Mouse (Mus musculus): ENCODE measurements at regions not wholly inside any gene's neighbourhood (a gene's known extent, or its start where the extent isn't known, plus 50 kb on each side); places are given as distances from the start of the nearest gene placed in this dataset.

DNA sequence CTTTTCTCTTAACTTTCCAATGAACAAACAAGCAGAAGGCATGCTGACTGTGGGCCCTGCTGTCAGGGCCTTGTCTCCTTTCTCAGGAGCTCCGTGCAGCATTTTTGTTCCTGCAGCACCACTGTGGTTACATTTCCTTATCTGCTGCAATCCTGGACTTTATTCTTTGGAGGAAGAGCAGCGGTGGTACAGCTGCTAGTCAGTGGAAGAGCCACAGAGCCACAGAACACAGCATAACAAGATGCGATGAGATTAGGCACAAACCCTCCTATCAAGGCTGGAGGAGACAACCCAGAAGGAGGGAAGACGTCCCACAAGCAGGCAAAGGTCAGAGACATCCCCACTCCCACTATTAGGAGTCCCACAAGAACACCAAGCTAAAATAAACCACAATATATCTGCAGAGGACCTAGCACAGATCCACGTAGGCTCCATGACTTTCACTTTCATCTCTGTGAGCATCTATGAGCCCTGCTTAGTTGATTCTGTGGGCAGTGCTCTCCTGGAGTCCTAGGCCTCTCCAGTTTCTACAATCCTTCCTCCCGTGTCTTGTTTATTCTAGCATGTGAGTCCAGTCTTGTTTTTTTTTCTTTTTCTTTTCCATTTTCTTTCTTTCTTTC is 133.0 kb downstream of the Zfp619 start:
- TF ChIP-seq MYC (IDR thresholded peaks at IDR 0.05; ENCODE audit: low read depth, low read length) (no peak), POLR2A (IDR thresholded peaks at IDR 0.05; ENCODE audit: control insufficient read depth in 1 of 2, insufficient read depth in 1 of 2, low read depth in 1 of 2, low read length in 2 of 2, poor library complexity in 1 of 2) (no peak), USF1 (IDR thresholded peaks at IDR 0.05; ENCODE audit: low read depth, low read length) (no peak)

Data from MEL (cell line).